Comparison of ENCODE assay signal across 14 mouse cellular contexts in the genomic region with DNA sequence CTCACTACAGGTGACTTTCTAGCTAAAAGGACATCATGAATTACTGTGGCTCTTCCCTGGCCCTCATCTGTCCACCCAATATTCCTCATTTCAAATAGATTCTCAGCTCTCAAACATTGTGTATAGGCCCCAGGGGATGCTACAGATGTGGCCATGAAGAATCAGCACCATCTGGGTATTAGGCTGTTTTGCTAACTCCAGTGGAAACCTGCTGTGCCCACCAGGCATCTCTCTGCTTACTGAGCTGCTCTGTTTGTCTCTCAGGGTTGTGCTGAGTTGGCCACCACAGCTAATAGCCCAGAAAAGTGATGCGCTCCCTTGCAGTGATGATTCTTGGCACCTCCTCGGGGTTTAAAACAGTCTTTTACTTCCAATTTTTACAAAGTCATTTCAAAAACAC.
"Had no signal": no experiment of that assay in that cellular context is flagged by ENCODE, and none has a peak within 500 bp of the region (broad histone marks: within the 10 kb centered on the region; RNA-seq: fewer than 3 reads in every experiment).

No protein-coding gene starts in this region.

- H3K27me3 ChIP-seq: liver, embryonic 15.5 days; midbrain, embryonic 15.5 days had no signal

- H3K9me3 ChIP-seq: limb, embryonic 10.5 days; liver, embryonic 15.5 days; midbrain, embryonic 15.5 days had no signal

- H3K4me1 ChIP-seq: limb, embryonic 10.5 days; liver, embryonic 15.5 days; midbrain, embryonic 15.5 days had no signal

- H3K36me3 ChIP-seq: limb, embryonic 10.5 days; liver, embryonic 15.5 days; midbrain, embryonic 15.5 days had no signal

- H3K4me3 ChIP-seq: left cerebral cortex, adult 2 months; limb, embryonic 10.5 days; liver, embryonic 15.5 days; midbrain, embryonic 15.5 days had no signal

- H3K9ac ChIP-seq: liver, embryonic 15.5 days; lung, embryonic 14.5 days; midbrain, embryonic 15.5 days had no signal

- H3K27ac ChIP-seq: left cerebral cortex, adult 2 months; limb, embryonic 10.5 days; liver, embryonic 15.5 days; midbrain, embryonic 15.5 days had no signal

- DNase-seq: kidney, adult 18-20 months; kidney, postnatal 10 days; lung, embryonic 14.5 days; lung, postnatal 10 days; lung, postnatal 4 days; right cerebral cortex, adult 18-20 months; right cerebral cortex, postnatal 25 days; thymus, postnatal 36 days had no signal

- H3K4me2 ChIP-seq: liver, embryonic 11.5 days; liver, embryonic 15.5 days; lung, embryonic 14.5 days; midbrain, embryonic 11.5 days; midbrain, embryonic 15.5 days had no signal

- ATAC-seq: midbrain, embryonic 15.5 days had no signal
